Mouse (Mus musculus): ENCODE results near the gene Cdh26.

Gene Cdh26

DNA sequence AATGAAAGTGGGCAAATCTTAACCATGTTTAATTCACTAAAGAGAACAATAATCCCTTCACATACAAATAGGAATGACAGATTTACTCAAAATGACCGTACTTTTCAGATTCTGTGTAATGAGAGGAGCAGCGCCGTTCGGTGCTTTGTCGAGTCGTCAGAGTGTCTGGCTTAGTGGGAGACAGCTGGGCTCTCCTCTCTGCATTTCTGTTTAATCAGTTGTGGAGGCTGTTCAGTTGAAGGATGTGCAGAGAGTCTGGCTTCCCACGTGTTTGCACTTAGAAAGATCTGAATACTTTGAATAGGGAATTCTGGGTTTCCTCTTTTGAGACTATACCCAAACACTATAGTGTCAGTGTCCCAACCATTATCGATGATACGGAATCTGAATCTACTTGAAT, 7.0 kb downstream of the Cdh26 start:
- 43% methylated on average over 9 of the region's 9 CpGs for WGBS

DNA sequence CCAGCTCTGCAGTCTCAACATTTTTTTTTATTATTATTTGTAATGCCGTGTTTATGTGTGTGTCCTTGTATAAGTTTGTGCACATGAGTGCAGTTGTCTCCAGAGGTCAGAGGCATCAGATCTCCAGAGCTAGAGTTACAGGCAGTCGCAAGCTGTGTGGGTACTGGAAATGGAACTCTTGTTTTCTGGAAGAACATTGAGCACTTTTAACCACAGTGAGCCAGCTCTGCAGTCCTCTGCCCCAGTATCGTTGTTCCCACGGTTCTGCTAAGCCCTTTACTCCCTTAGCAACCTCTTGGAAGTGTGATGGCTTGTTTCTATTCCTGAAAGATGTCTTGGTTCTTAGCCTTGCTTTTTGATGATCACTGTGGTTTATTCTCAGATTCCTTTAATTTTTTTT, 19.1 kb downstream of the Cdh26 start:
- 71% methylated on average over 4 of the region's 4 CpGs for WGBS

- 54% methylated on average over 2 of the region's 2 CpGs for WGBS
Measured at GRCm38 (mm10) chr2:178450236-178450635, 19.9 kb downstream of the Cdh26 start.

DNA sequence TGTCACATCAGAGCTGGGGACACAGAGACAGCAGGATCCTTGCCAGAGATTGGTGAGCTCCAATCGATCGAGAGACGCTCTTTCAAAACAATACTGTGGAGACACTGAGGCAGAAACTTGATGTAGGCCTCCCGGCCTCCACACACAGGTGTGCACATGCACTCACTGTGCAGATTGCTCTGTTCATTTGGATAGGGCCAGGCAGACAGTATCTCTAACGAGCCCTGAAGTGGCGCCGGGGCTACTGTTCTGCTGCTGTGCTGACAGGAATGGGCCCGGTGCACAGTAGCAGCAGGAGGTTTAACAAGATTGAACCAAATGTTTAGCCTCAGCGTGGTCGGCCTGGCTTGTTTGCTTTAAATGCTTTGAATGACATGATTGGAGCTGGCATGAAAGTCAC, 20.6 kb downstream of the Cdh26 start:
- 70% methylated on average over 10 of the region's 10 CpGs for WGBS

DNA sequence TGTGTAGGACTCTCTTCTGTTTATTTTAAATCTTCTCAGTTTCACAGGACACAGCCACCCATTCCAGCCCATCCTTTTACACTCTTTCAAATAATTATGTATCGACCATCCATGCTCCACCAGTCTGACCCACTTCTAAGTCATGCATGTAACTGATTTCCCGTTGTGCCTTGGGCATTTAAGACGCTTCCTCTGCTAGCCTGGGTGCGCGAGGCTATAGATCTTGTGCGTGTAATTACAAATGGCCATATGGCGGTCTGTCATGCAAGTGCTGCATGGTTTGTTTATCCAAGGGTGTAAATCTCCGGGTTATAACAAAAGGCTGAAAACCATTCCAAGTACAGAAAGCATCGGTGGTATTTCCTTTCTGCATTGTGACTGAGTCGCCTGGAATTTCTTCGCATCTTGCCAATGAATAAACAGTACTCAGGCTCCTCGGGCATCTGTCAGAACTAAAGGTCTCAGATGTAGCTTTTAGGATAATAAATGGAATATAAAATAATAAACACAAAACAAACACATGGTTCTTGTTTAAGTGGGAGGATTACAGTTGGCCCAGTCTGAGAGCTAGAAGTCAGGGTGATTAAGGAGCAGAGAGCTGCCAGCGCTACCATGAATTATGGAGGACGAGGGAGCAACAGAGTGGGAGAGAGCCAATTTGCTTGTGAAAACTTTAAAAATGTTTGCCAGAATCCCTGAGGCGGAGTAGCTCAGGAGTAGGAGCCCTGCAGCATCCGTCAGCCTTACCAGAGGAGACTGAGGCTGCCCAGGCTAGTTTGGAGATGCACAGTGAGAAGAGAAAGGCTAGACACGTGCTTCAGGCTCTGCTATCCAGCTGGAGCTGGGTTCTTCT, 24.6 kb downstream of the Cdh26 start:
- 18% methylated on average over 17 of the region's 17 CpGs for WGBS

DNA sequence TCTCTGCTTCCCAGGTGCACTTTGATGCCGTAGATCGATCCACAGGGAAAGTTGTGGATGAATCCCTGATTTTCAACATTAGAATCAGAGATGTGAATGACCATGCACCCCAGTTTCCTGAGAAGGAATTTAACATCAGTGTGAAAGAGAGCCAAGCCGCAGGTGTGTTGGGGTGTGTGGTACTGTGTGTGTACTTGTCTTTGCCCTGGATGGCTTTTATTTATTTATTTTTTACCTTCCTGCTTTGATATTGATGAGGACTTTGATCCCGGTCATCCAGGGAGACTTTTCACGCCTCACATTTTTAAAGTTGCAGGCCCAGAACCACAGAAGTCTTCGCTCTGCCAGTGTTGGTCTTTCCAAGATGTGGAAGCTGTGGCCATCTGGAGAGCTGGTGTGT, 27.1 kb downstream of the Cdh26 start:
- 96% methylated on average over 6 of the region's 6 CpGs for WGBS

DNA sequence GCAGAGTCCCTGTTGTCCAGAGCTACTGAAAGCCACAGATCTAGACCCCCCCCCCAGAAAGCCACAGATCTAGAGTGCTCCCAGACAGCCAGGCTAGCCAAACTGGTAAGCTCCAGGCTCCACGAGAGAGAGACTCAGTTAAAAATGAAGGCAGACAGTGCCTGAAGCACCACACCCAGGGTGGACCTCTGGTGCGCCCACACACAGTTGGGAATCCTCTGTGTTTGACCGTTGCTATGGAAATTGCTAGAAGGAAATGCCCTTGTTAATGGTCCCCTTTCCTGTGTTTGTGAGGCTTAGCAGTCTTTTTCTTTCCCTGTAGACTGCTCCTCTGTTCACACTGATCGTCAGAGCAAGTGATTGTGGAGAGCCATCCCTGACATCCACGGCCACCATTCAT, 30.0 kb downstream of the Cdh26 start:
- WGBS = 62% methylated on average over 5 of the region's 5 CpGs

GRCm38 (mm10) chr2:178471546-178472480, 41.5 kb downstream of the Cdh26 start:
- 87% methylated on average over 17 of the region's 17 CpGs for WGBS

DNA sequence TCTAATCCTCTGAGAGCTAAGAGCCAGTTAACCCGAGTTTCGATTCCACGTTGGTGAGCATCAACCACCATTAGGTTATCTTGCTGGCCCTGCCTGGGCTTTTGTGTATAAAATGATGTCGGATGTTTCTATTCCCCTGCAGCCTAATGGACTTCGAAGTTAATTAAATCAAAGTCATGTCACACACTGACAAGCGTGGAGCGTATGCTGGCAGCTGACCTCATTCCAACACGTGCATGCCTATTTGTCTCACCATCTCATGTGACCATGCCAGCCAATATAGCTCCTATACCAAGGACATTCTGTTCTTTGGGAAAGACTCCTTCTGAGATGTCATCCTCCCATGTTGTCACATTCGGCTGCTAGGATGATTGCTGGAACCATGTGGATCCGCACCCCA, 43.6 kb downstream of the Cdh26 start:
- WGBS = 86% methylated on average over 10 of the region's 10 CpGs

DNA sequence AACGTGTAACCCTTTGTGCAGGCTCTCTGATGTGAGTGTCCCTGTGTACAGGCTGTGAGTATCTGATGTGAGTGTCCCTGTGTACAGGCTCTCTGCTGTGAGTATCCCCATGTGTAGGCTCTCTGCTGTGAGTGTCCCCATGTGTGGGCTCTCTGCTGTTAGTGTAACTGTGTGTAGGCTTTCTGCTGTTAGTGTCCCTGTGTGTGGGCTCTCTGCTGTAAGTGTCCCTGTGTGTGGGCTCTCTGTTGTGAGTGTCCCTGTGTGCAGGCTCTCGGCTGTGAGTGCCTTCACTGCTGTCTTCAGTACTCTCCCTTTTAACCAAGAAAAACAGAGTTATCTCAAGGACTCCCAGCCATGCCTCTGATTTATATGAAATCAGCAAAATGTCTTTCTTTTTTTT, 46.9 kb downstream of the Cdh26 start:
- WGBS = 43% methylated on average over 2 of the region's 2 CpGs

DNA sequence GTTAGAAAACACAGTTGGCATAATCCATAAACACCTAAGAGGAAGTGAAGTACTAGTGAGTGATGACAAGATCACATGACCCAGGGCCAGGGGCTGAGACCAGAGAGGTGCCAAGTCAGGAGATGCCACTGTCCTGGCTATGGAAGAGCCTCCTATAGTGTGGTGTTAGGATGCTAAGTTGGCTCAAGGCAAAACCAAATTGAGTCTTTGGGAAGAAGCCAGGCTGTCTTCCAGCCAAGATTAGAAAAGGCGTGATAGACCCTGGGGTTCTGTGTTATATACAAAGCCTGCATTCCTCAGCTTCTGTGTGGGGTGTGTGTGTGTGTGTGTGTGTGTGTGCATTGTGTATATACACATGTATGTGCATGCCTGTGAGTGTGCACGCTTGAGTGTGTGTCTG, 48.7 kb downstream of the Cdh26 start:
- 71% methylated on average over 2 of the region's 2 CpGs for WGBS

DNA sequence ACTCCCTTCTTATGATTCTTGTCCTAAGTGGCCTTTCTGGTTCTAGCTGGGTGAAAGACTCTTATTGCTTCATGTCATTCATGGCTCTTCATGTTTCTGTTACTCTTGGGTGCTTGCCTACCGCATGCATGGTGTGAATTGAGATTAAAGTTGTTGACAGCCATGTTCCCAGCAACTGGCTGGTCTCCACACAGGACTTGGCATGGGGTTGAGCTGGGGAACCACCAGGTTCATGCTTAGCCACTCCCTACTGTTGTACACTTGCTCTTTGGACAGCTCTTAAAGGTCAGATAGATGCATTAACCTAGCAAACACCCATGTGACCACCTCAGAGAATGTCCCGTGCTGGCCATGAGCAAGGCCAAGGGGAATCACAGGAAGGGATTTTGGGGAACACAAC, 50.6 kb downstream of the Cdh26 start:
- WGBS = 90% methylated on average over 2 of the region's 2 CpGs

DNA sequence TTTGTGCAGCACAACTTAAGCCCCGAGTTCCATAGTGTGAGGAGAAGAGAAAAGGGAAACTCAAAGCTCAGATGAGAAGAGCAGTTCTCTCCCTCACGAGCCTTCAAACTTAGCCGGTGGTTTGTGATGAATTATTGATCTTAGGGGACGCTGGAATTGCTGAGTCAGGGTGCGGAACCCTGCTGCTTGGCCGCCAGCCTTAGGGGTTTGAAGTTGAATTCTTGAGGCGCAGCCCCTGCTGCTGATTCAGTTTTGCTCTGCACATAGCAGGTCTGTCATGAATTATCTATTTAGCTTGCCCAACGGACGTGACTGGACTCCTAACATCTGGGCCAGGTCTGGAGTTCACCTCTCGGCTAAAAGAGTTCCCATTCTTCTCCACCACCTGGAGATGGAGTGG, 53.1 kb downstream of the Cdh26 start:
- WGBS = 71% methylated on average over 10 of the region's 10 CpGs

- WGBS = 65% methylated on average over 4 of the region's 4 CpGs
Measured at GRCm38 (mm10) chr2:178488276-178488675, 57.9 kb downstream of the Cdh26 start.

- 78% methylated on average over 9 of the region's 9 CpGs for WGBS
Measured at GRCm38 (mm10) chr2:178490245-178490920, 60.1 kb downstream of the Cdh26 start.

GRCm38 (mm10) chr2:178494066-178494465, 63.7 kb downstream of the Cdh26 start:
- WGBS = 75% methylated on average over 11 of the region's 11 CpGs

GRCm38 (mm10) chr2:178495816-178496215, 65.5 kb downstream of the Cdh26 start:
- 98% methylated on average over 2 of the region's 2 CpGs for WGBS

DNA sequence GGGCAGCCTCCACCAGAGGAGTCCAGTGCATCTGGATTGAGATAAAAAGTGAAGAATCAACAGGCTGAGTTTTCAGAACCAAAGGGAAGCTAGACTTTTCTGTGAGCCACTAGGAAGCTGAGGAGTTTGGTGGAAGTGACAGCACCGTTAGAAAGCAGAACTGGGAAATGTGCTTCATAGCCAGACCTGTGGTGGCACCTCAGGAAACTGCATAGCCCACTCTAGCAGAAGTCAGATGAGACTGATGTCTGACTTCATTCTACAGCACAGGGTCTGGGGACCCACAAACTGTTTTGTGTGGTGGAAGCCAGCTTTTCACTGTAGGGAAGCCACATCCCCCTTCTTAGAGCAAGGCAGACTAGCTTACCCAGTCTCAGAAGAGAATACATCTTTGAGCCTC, 67.6 kb downstream of the Cdh26 start:
- 63% methylated on average over 1 of the region's 1 CpGs for WGBS

DNA sequence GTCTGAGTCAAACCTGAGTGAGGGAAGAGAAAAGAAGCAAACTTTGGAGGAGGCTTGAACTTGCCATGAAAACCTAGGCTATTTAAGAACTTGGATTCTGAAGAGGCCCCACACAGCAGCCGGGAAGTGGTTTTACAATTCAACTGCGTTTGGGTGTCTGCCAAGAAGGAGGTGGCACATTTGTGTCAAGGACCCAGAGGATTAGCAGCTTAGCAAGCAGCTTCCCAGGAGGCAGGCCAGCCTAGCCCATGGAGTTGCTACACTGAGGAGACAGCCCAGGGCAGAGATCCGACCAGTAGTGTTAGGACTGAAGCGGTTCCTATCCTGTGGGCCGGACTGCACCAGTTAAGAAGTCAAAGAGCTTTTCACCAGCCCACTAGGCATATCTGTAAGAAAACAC, 68.1 kb downstream of the Cdh26 start:
- WGBS = 34% methylated on average over 5 of the region's 5 CpGs

GRCm38 (mm10) chr2:178502469-178502868, 72.1 kb downstream of the Cdh26 start:
- WGBS = 67% methylated on average over 10 of the region's 10 CpGs

DNA sequence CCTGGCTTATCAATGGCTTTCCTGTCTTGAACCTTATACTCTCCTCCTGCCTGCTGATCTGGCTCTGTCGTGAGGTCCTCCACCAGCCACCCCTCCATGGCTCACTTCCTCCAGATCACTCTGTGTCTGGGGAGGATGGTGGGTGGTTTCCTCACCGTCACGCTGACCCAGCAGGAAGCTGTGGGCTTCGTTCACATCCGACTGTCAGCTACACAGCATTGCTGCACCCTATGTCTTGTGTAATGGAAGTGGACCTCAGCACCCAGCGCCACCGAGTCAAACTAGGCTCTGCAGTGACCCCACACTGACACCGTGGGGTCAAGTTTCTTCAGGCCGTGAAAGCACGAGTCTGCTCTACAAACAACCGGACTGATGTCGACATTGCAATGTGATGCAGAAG, 75.7 kb downstream of the Cdh26 start:
- WGBS = 75% methylated on average over 12 of the region's 12 CpGs

DNA sequence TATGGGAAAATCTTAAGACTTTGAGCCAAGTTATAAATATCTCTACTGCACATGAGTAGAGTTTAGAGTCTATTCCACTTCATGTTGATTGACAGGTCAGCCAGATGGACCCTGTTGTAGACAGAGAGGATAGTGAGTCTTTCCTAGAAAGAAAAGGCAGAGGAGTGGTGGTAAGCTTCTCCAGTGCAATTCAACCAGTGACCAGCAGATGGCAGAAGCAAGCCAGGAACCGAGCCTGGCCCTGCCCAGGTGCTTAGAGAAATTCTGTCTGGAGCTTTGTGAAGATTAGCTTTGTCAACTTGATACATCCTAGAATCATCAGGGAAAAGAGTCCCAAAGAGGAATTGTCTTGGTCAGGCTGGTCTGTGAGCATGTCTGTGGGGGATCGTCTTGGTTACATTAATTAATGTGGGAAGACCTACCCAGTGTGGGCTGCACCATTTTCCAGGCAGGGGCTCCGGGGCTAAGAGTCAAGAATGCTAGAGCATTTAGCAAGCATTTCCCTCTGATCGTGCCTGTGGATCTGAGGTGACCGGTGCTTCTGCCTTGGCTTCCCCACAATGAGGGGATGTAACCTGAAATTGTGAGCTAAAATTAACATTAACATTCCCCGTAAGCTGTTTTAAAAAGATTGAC, 77.2 kb downstream of the Cdh26 start:
- WGBS = 44% methylated on average over 6 of the region's 6 CpGs

All from cerebral cortex, adult 2 months (tissue).